Mouse (Mus musculus) embryonic facial prominence, embryonic 11.5 days (tissue): ENCODE measurements at regions not wholly inside any gene's neighbourhood (a gene's known extent, or its start where the extent isn't known, plus 50 kb on each side); places are given as distances from the start of the nearest gene placed in this dataset.

Source experiments
- ATAC-seq: fragments of 200-750 bp; cut with Nextera tagmentation; replicated peaks from 2 replicates; pipeline ENCODE4 v1.8.0; 2017; ENCODE audit warnings: low read depth; ENCODE audit not compliant: insufficient number of reproducible peaks, low FRiP score, low TSS enrichment
- DNase-seq: peaks from one replicate; pipeline ENCODE4 v3.0.0-alpha.2; 2015; ENCODE audit warnings: low spot score
- H3K27ac ChIP-seq: fragments of 300-500 bp; sonication (generic); replicated peaks from 2 replicates; pipeline ENCODE4 v1.5.1; 2014; ENCODE audit warnings: mild to moderate bottlenecking, low read depth, low read length, control low read depth
- H3K27me3 ChIP-seq: fragments of 300-500 bp; sonication (generic); 2 replicates; pipeline ENCODE4 v1.6.1; 2014; ENCODE audit warnings: mild to moderate bottlenecking, low read length, moderate library complexity, mixed read lengths; ENCODE audit not compliant: control insufficient read depth, insufficient read depth
- H3K36me3 ChIP-seq: fragments of 300-500 bp; sonication (generic); replicated peaks from 2 replicates; pipeline ENCODE4 v1.6.1; 2014; ENCODE audit warnings: low read depth, mild to moderate bottlenecking, low read length, moderate library complexity, mixed read lengths; ENCODE audit not compliant: control insufficient read depth, insufficient read depth
- H3K4me1 ChIP-seq: fragments of 300-500 bp; sonication (generic); 2 replicates; pipeline ENCODE4 v1.6.1; 2014; ENCODE audit warnings: low read length, mixed read lengths; ENCODE audit not compliant: control insufficient read depth, insufficient read depth
- H3K4me2 ChIP-seq: fragments of 300-500 bp; sonication (generic); 2 replicates; pipeline ENCODE4 v1.6.1; 2014; ENCODE audit warnings: low read depth, mild to moderate bottlenecking, control low read depth, low read length, moderate library complexity
- H3K4me3 ChIP-seq: fragments of 300-500 bp; sonication (generic); 2 replicates; pipeline ENCODE4 v1.5.1; 2014; ENCODE audit warnings: low read depth, low read length, control low read depth
- H3K9ac ChIP-seq: fragments of 300-500 bp; sonication (generic); replicated peaks from 2 replicates; pipeline ENCODE4 v1.6.1; 2014; ENCODE audit warnings: mild to moderate bottlenecking, control low read depth, low read length
- H3K9me3 ChIP-seq: fragments of 300-500 bp; sonication (generic); replicated peaks from 2 replicates; pipeline ENCODE4 v1.6.1; 2016; ENCODE audit warnings: mild to moderate bottlenecking, low read length, inconsistent platforms, mixed read lengths; ENCODE audit not compliant: control insufficient read depth
- WGBS: fragments of 180-500 bp; shearing (Covaris S2); extraction: QIAGEN DNeasy Blood & Tissue Kit; methylation state at CpG from one replicate; pipeline ENCODE4 v1.1.7; 2014; 5-methylcytosine and 5-hydroxymethylcytosine counted together

- WGBS, result 70% methylated on average over 15 of the region's 15 CpGs
- H3K36me3 ChIP-seq, result no peaks in the 10 kb centered on the region
- H3K4me2 ChIP-seq, result no peak overlapping the region
- no peak overlapping the region for H3K27ac ChIP-seq
- H3K4me3 ChIP-seq, result no peak overlapping the region
- H3K9ac ChIP-seq, result no peak overlapping the region
- H3K27me3 ChIP-seq, result no peaks in the 10 kb centered on the region
- no peaks in the 10 kb centered on the region for H3K4me1 ChIP-seq
- no peak for DNase-seq
- no peak for ATAC-seq
- H3K9me3 ChIP-seq, result no peaks in the 10 kb centered on the region
These were observed 98.4 kb downstream of the Sqor start for GRCm38 (mm10) chr2:122863343-122863970.

DNA sequence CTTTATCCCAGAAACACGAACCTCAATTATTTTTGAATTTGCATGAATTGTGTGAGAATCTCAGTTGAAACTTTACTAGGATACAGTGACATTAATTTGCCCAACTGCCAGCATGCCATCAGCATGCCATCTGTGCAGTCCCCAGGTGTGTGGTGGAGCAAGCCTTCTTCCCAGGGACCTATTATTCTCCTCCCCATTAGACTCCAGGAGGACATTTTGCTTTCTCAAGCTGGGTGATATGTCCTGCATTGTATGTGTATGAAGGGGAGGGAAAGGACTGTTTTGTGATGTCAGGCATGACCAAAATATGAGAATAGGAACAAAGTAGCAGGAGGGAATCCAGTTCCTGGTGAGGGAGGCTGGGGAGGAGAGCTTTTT is 98.9 kb downstream of the Sqor start:
- no peaks in the 10 kb centered on the region for H3K27me3 ChIP-seq
- no peaks in the 10 kb centered on the region for H3K9me3 ChIP-seq
- H3K4me1 ChIP-seq, result no peaks in the 10 kb centered on the region
- H3K4me3 ChIP-seq, result no peak overlapping the region
- 76% methylated on average over 1 of the region's 1 CpGs for WGBS
- DNase-seq, result no peak
- no peaks in the 10 kb centered on the region for H3K36me3 ChIP-seq
- no peak overlapping the region for H3K9ac ChIP-seq
- no peak overlapping the region for H3K27ac ChIP-seq
- H3K4me2 ChIP-seq, result no peak overlapping the region
- ATAC-seq, result no peak

GRCm38 (mm10) chr2:122887111-122887510 is 122.1 kb downstream of the Sqor start:
- H3K36me3 ChIP-seq, result no peaks in the 10 kb centered on the region
- ATAC-seq (no peak), DNase-seq (no peak)
- no peaks in the 10 kb centered on the region for H3K27me3 ChIP-seq
- H3K4me1 ChIP-seq, result no peaks in the 10 kb centered on the region
- no peaks in the 10 kb centered on the region for H3K9me3 ChIP-seq
- H3K4me3 ChIP-seq, result no peak overlapping the region
- no peak overlapping the region for H3K4me2 ChIP-seq
- H3K9ac ChIP-seq, result no peak overlapping the region
- H3K27ac ChIP-seq, result no peak overlapping the region

GRCm38 (mm10) chr2:122887526-122887925 is 122.5 kb downstream of the Sqor start:
- ATAC-seq (no peak), DNase-seq (no peak)
- Histone ChIP-seq H3K9me3 (no peaks in the 10 kb centered on the region), H3K27ac (no peak overlapping the region), H3K36me3 (no peaks in the 10 kb centered on the region), H3K4me1 (no peaks in the 10 kb centered on the region), H3K9ac (no peak overlapping the region), H3K27me3 (no peaks in the 10 kb centered on the region), H3K4me3 (no peak overlapping the region), H3K4me2 (no peak overlapping the region)

GRCm38 (mm10) chr2:122905129-122906072 is 140.4 kb downstream of the Sqor start:
- H3K9me3 ChIP-seq, result no peaks in the 10 kb centered on the region
- ATAC-seq (peak; percentile 48), DNase-seq (peak; percentile 42)
- no peak overlapping the region for H3K9ac ChIP-seq
- H3K4me1 ChIP-seq, result no peaks in the 10 kb centered on the region
- no peaks in the 10 kb centered on the region for H3K27me3 ChIP-seq
- 44% methylated on average over 11 of the region's 11 CpGs for WGBS
- no peak overlapping the region for H3K27ac ChIP-seq
- no peak overlapping the region for H3K4me2 ChIP-seq
- no peaks in the 10 kb centered on the region for H3K36me3 ChIP-seq
- no peak overlapping the region for H3K4me3 ChIP-seq

- no peak for ATAC-seq
These were observed 151.7 kb downstream of the Sqor start for GRCm38 (mm10) chr2:122916772-122917171.

DNA sequence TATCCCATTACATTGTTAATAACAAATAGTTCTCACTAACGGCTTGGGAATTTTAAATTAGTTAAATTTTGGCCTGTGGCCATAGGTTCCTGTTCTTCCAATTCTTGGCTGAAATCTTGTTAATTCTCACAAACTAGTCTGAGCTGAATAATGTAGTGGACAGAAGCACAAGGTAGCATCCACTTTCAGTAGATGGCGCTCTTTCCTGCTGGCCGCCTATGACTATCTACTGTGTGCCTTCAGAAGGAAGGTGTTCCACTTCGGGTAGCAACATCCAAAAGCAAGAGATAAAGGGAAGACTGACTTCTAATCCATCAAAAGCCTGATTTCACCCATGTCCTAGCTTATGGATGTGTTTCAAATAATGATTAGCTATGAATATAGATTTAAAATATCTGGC is 172.9 kb downstream of the Sqor start:
- no peaks in the 10 kb centered on the region for H3K4me1 ChIP-seq
- no peak overlapping the region for H3K27ac ChIP-seq
- no peak overlapping the region for H3K9ac ChIP-seq
- H3K4me3 ChIP-seq, result no peak overlapping the region
- DNase-seq (peak; percentile 31), ATAC-seq (no peak)
- no peak overlapping the region for H3K4me2 ChIP-seq
- 46% methylated on average over 4 of the region's 4 CpGs for WGBS
- no peaks in the 10 kb centered on the region for H3K9me3 ChIP-seq
- no peaks in the 10 kb centered on the region for H3K36me3 ChIP-seq
- no peaks in the 10 kb centered on the region for H3K27me3 ChIP-seq

More at GRCm38 (mm10) chr2:122916772-122917171, 151.7 kb downstream of the Sqor start:
- Histone ChIP-seq H3K27ac (no peak overlapping the region), H3K27me3 (no peaks in the 10 kb centered on the region), H3K9ac (no peak overlapping the region), H3K4me2 (no peak overlapping the region), H3K4me3 (no peak overlapping the region), H3K9me3 (no peaks in the 10 kb centered on the region), H3K4me1 (no peaks in the 10 kb centered on the region), H3K36me3 (no peaks in the 10 kb centered on the region)
- 93% methylated on average over 1 of the region's 1 CpGs for WGBS
- DNase-seq, result peak; percentile 33

DNA sequence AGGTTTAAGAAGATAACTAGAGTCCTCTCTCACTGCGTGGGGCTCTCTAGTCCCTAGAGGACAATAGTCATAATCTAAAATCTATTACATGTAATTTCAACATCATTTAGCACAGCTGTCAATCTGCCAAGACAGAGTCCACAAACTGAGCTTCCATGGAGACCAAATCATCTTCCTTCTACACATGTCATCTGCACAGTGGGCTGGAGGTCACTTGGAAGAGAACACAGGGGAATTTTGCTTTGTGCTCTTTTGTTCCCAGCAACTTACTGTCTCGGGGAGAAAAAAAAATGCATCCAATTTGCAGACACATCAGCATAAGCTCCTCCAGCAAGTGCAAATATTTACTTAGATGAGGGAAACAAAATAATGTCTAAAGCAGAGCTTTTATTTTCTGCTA is 179.8 kb downstream of the Sqor start:
- H3K27me3 ChIP-seq, result no peaks in the 10 kb centered on the region
- no peak for ATAC-seq

More for the DNA sequence above, 179.8 kb downstream of the Sqor start:
- H3K9me3 ChIP-seq, result no peaks in the 10 kb centered on the region
- H3K9ac ChIP-seq, result no peak overlapping the region
- no peak overlapping the region for H3K27ac ChIP-seq
- H3K4me3 ChIP-seq, result no peak overlapping the region
- WGBS, result 53% methylated on average over 2 of the region's 2 CpGs
- DNase-seq, result no peak
- no peaks in the 10 kb centered on the region for H3K4me1 ChIP-seq
- no peaks in the 10 kb centered on the region for H3K36me3 ChIP-seq
- H3K4me2 ChIP-seq, result no peak overlapping the region
